Mouse (Mus musculus) MEL (cell line): Measurements from ENCODE around the gene Wdr81. TPM values are rescaled to one million over a fixed set of nuclear protein-coding genes. Genes with fewer than 3 reads are reported as not detected.
A peak's percentile ranks its signal among the peaks of the same experiment; 100 is the strongest.

ENCODE experiments used
- DNase-seq: peaks from one replicate; pipeline ENCODE4 v3.0.0; 2011; ENCODE audit warnings: low read depth, low spot score
- H3K27ac ChIP-seq: 2 replicates; pipeline ENCODE4 v1.5.1; 2012; ENCODE audit warnings: low read depth, mild to moderate bottlenecking, control low read depth, low read length, moderate library complexity; ENCODE audit not compliant: control insufficient read depth
- H3K27me3 ChIP-seq, 2 experiments: fragments of 150-350 bp in 1 of 2; sonication (generic) in 1 of 2; 2 replicates each; pipeline ENCODE4 v1.6.1; 2012; ENCODE audit warnings: low read length in 2 of 2, mild to moderate bottlenecking in 2 of 2, improper control_type of control experiment in 1 of 2, moderate library complexity in 1 of 2; ENCODE audit not compliant: insufficient read depth in 2 of 2, control insufficient read depth in 1 of 2
- H3K36me3 ChIP-seq, 2 experiments: 2 replicates each; pipeline ENCODE4 v1.6.1; 2012 to 2014; ENCODE audit warnings: low read length in 2 of 2, improper control_type of control experiment in 1 of 2, inconsistent platforms in 1 of 2, mild to moderate bottlenecking in 1 of 2; ENCODE audit not compliant: insufficient read depth in 2 of 2, control insufficient read depth in 1 of 2
- H3K4me1 ChIP-seq, 2 experiments: fragments of 150-350 bp in 1 of 2; sonication (generic) in 1 of 2; 2 replicates each; pipeline ENCODE4 v1.6.1; 2012; ENCODE audit warnings: low read length in 2 of 2, improper control_type of control experiment in 1 of 2, mild to moderate bottlenecking in 1 of 2; ENCODE audit not compliant: insufficient read depth in 2 of 2, control insufficient read depth in 1 of 2
- H3K4me3 ChIP-seq, 2 experiments: fragments of 150-350 bp in 1 of 2; sonication (generic) in 1 of 2; 2 replicates each; pipeline ENCODE4 v1.5.1; 2012; ENCODE audit warnings: low read depth in 2 of 2, low read length in 2 of 2, mild to moderate bottlenecking in 2 of 2, moderate library complexity in 2 of 2, control low read depth in 1 of 2, improper control_type of control experiment in 1 of 2; ENCODE audit not compliant: control insufficient read depth in 1 of 2, insufficient read depth in 1 of 2
- H3K79me2 ChIP-seq: 2 replicates; pipeline ENCODE4 v1.6.1; 2012; ENCODE audit warnings: mild to moderate bottlenecking, low read length, moderate library complexity; ENCODE audit not compliant: control insufficient read depth, poor library complexity, insufficient read depth
- H3K9ac ChIP-seq: 2 replicates; pipeline ENCODE4 v1.6.1; 2012; ENCODE audit warnings: low read depth, mild to moderate bottlenecking, control low read depth, low read length, moderate library complexity; ENCODE audit not compliant: control insufficient read depth, poor library complexity, severe bottlenecking
- H3K9me3 ChIP-seq: fragments of 150-350 bp; sonication (generic); replicated peaks from 2 replicates; pipeline ENCODE4 v1.6.1; 2012; ENCODE audit warnings: mild to moderate bottlenecking, low read length, improper control_type of control experiment, moderate library complexity; ENCODE audit not compliant: insufficient read depth
- BHLHE40 ChIP-seq: IDR thresholded peaks from 2 replicates; pipeline ENCODE4 v1.6.1; 2012; ENCODE audit warnings: low read depth, mild to moderate bottlenecking, inconsistent platforms, low read length, improper control_type of control experiment, borderline replicate concordance
- CHD1 ChIP-seq: IDR thresholded peaks from 2 replicates; pipeline ENCODE4 v1.6.1; 2012; ENCODE audit warnings: low read depth, mild to moderate bottlenecking, inconsistent platforms, low read length, improper control_type of control experiment
- CHD2 ChIP-seq: IDR thresholded peaks from 2 replicates; pipeline ENCODE4 v1.6.1; 2011; ENCODE audit warnings: low read length, improper control_type of control experiment
- CTCF ChIP-seq, 3 experiments: IDR thresholded peaks in 2 of 3; conservative IDR thresholded peaks in 1 of 3; 2 replicates each; pipeline ENCODE4 v1.5.1; 2011 to 2012; ENCODE audit warnings: low read length in 3 of 3, low read depth in 2 of 3, mild to moderate bottlenecking in 2 of 3, improper control_type of control experiment in 1 of 3, inconsistent platforms in 1 of 3, mixed read lengths in 1 of 3, moderate library complexity in 1 of 3; ENCODE audit not compliant: control insufficient read depth in 1 of 3, insufficient read depth in 1 of 3, poor library complexity in 1 of 3, severe bottlenecking in 1 of 3
- ELF1 ChIP-seq: IDR thresholded peaks from 2 replicates; pipeline ENCODE4 v1.6.1; 2014; ENCODE audit warnings: low read depth, mild to moderate bottlenecking, inconsistent platforms, low read length, improper control_type of control experiment, moderate library complexity
- ETS1 ChIP-seq: IDR thresholded peaks from 2 replicates; pipeline ENCODE4 v1.6.1; 2012; ENCODE audit warnings: low read depth, mild to moderate bottlenecking, inconsistent platforms, low read length, improper control_type of control experiment, moderate library complexity
- GATA1 ChIP-seq: IDR thresholded peaks from 2 replicates; pipeline ENCODE4 v1.6.1; 2011; ENCODE audit warnings: low read depth, low read length, improper control_type of control experiment
- HCFC1 ChIP-seq: IDR thresholded peaks from 2 replicates; pipeline ENCODE4 v1.6.1; 2012; ENCODE audit warnings: low read depth, mild to moderate bottlenecking, inconsistent platforms, low read length, improper control_type of control experiment, moderate library complexity
- JUND ChIP-seq: IDR thresholded peaks from 2 replicates; pipeline ENCODE4 v1.6.1; 2011; ENCODE audit warnings: low read depth, mild to moderate bottlenecking, improper control_type of control experiment, low read length
- MAX ChIP-seq: IDR thresholded peaks from 2 replicates; pipeline ENCODE4 v1.6.1; 2011; ENCODE audit warnings: low read length, improper control_type of control experiment
- MEF2A ChIP-seq: IDR thresholded peaks from 2 replicates; pipeline ENCODE4 v1.6.1; 2014; ENCODE audit warnings: low read depth, mild to moderate bottlenecking, inconsistent platforms, low read length, improper control_type of control experiment; ENCODE audit not compliant: poor library complexity, insufficient replicate concordance, severe bottlenecking; ENCODE audit errors: extremely low read depth
- MXI1 ChIP-seq: IDR thresholded peaks from 2 replicates; pipeline ENCODE4 v1.6.1; 2011; ENCODE audit warnings: mild to moderate bottlenecking, low read depth, low read length, improper control_type of control experiment
- MYB ChIP-seq: IDR thresholded peaks from 2 replicates; pipeline ENCODE4 v1.6.1; 2011; ENCODE audit warnings: mild to moderate bottlenecking, low read depth, low read length, improper control_type of control experiment
- MYC ChIP-seq: IDR thresholded peaks from 2 replicates; pipeline ENCODE4 v1.6.1; 2011; ENCODE audit warnings: low read depth, mild to moderate bottlenecking, low read length, improper control_type of control experiment, moderate library complexity
- NRF1 ChIP-seq: IDR thresholded peaks from 2 replicates; pipeline ENCODE4 v1.6.1; 2014; ENCODE audit warnings: low read depth, mild to moderate bottlenecking, inconsistent platforms, low read length, improper control_type of control experiment, moderate library complexity; ENCODE audit not compliant: poor library complexity, insufficient read depth, severe bottlenecking
- POLR2A ChIP-seq, 2 experiments: IDR thresholded peaks; 2 replicates each; pipeline ENCODE4 v1.6.1; 2011 to 2012; ENCODE audit warnings: low read length in 2 of 2, mild to moderate bottlenecking in 2 of 2, control low read depth in 1 of 2, improper control_type of control experiment in 1 of 2, low read depth in 1 of 2, moderate library complexity in 1 of 2; ENCODE audit not compliant: control insufficient read depth in 1 of 2, insufficient read depth in 1 of 2, poor library complexity in 1 of 2
- POLR2AphosphoS2 ChIP-seq: IDR thresholded peaks from 2 replicates; pipeline ENCODE4 v1.6.1; 2011; ENCODE audit warnings: low read length, improper control_type of control experiment
- POLR2AphosphoS5 ChIP-seq: IDR thresholded peaks from 2 replicates; pipeline ENCODE4 v1.6.1; 2012; ENCODE audit warnings: low read depth, borderline replicate concordance, mild to moderate bottlenecking, inconsistent platforms, low read length, moderate library complexity, mixed read lengths
- RAD21 ChIP-seq: IDR thresholded peaks from 2 replicates; pipeline ENCODE4 v1.6.1; 2011; ENCODE audit warnings: mild to moderate bottlenecking, low read depth, low read length, improper control_type of control experiment
- RCOR1 ChIP-seq: IDR thresholded peaks from 2 replicates; pipeline ENCODE4 v1.6.1; 2012; ENCODE audit warnings: low read depth, mild to moderate bottlenecking, inconsistent platforms, low read length, improper control_type of control experiment
- SIN3A ChIP-seq: IDR thresholded peaks from 2 replicates; pipeline ENCODE4 v1.6.1; 2012; ENCODE audit warnings: low read length, improper control_type of control experiment, inconsistent platforms
- SMC3 ChIP-seq: IDR thresholded peaks from 2 replicates; pipeline ENCODE4 v1.6.1; 2011; ENCODE audit warnings: low read depth, low read length, improper control_type of control experiment
- TAL1 ChIP-seq: IDR thresholded peaks from 2 replicates; pipeline ENCODE4 v1.6.1; 2012; ENCODE audit warnings: mild to moderate bottlenecking, inconsistent platforms, low read length, moderate library complexity, mixed read lengths
- TBP ChIP-seq: IDR thresholded peaks from 2 replicates; pipeline ENCODE4 v1.8.0; 2011; ENCODE audit warnings: low read depth, low read length, improper control_type of control experiment
- TCF12 ChIP-seq: IDR thresholded peaks from 2 replicates; pipeline ENCODE4 v1.6.1; 2014; ENCODE audit warnings: low read depth, mild to moderate bottlenecking, inconsistent platforms, low read length, improper control_type of control experiment, moderate library complexity
- UBTF ChIP-seq: IDR thresholded peaks from 2 replicates; pipeline ENCODE4 v1.6.1; 2012; ENCODE audit warnings: low read depth, mild to moderate bottlenecking, inconsistent platforms, low read length, improper control_type of control experiment, moderate library complexity, borderline replicate concordance; ENCODE audit not compliant: insufficient read depth
- USF1 ChIP-seq: IDR thresholded peaks from 2 replicates; pipeline ENCODE4 v1.6.1; 2014; ENCODE audit warnings: low read depth, mild to moderate bottlenecking, inconsistent platforms, low read length, improper control_type of control experiment, moderate library complexity
- USF2 ChIP-seq, 2 experiments: IDR thresholded peaks; 2 replicates each; pipeline ENCODE4 v1.6.1; 2011 to 2012; ENCODE audit warnings: improper control_type of control experiment in 2 of 2, low read length in 2 of 2, borderline replicate concordance in 1 of 2, inconsistent platforms in 1 of 2, low read depth in 1 of 2, mild to moderate bottlenecking in 1 of 2; ENCODE audit not compliant: insufficient read depth in 1 of 2
- ZC3H11A ChIP-seq: IDR thresholded peaks from 2 replicates; pipeline ENCODE4 v1.6.1; 2012; ENCODE audit warnings: low read depth, mild to moderate bottlenecking, inconsistent platforms, low read length, improper control_type of control experiment
- ZKSCAN1 ChIP-seq: IDR thresholded peaks from 2 replicates; pipeline ENCODE4 v1.6.1; 2012; ENCODE audit warnings: low read depth, mild to moderate bottlenecking, inconsistent platforms, low read length, improper control_type of control experiment, moderate library complexity
- ZMIZ1 ChIP-seq: IDR thresholded peaks from 2 replicates; pipeline ENCODE4 v1.6.1; 2012; ENCODE audit warnings: low read depth, mild to moderate bottlenecking, inconsistent platforms, low read length, improper control_type of control experiment, moderate library complexity
- ZNF384 ChIP-seq: IDR thresholded peaks from 2 replicates; pipeline ENCODE4 v1.6.1; 2012; ENCODE audit warnings: low read depth, mild to moderate bottlenecking, inconsistent platforms, low read length, improper control_type of control experiment
- polyA plus RNA-seq, 2 experiments: library from polyadenylated mRNA; stranded (reverse) in 1 of 2; unstranded in 1 of 2; fragments of >175 nt in 1 of 2; fragments of >200 nt in 1 of 2; gene quantifications; 2 replicates each; pipeline versions ENCODE4 v1.2.1 to v1.2.4; 2012; ENCODE audit warnings: low replicate concordance in 2 of 2, low read depth in 1 of 2; ENCODE audit not compliant: insufficient read length in 2 of 2, insufficient read depth in 1 of 2, missing spikeins in 1 of 2
- total RNA-seq: library from RNA; depleted of rRNA; stranded (reverse); fragments of 300-350 nt; gene quantifications from 2 replicates; pipeline ENCODE4 v1.2.3, GENCODE M21; 2012

Gene Wdr81
- total and polyA plus RNA-seq, 3 experiments = 7.0 to 13.9 TPM; not detected in 1

DNA sequence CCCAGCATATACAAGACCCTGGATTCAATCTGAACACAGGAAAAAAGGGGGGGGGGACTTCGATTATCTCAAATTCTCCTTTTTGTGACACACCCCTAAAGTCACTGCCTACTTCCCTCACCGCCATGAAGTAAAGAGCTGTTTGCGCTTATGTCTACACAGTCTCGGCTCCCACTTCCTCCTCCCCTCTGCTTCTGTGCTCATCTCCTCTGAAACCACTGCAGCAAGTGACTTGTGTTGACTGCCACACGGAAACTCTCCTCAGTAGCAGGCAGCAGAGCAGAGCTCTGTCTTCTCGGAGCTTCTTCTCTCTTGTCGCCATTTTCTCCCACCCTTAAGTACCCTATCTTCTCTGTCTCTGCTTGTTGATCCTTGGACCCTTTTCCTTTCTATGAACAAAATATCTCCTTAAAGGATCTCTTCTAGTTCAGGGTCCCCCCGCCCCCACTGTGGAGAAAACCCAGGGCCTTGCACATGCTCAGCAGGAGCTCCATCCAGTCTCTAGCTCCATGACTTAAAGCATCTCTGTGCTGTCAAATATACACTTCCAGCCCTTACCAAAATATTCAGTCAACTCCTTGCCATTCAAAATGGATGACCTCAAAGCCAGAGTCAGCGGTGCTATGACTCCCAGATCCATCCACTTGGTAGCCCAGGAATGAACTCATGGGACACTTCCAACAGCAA is 25.4 kb downstream of the Wdr81 start:
- peak; percentile 87 for DNase-seq
- Histone ChIP-seq H3K4me1 (peaks cover 0 to 14% of the 10 kb centered on the region in 2 experiments; a peak in 2 of 4 replicates), H3K9me3 (no peaks in the 10 kb centered on the region), H3K4me3 (peak overlapping the region; percentile 1 to 37), H3K36me3 (peaks cover 0 to 2% of the 10 kb centered on the region in 2 experiments; a peak in 1 of 4 replicates), H3K79me2 (no peaks in the 10 kb centered on the region), H3K27ac (peak overlapping the region; percentile 33), H3K9ac (peak overlapping the region; percentile 46), H3K27me3 (no peaks in the 10 kb centered on the region)
- TF ChIP-seq ELF1 (peak; percentile 61), MEF2A (no peak), CTCF (IDR thresholded peaks at IDR 0.05 in 2 of 3, conservative IDR thresholded peaks at IDR 0.05 in 1 of 3; ENCODE audit: control insufficient read depth in 1 of 3, insufficient read depth in 1 of 3, low read depth in 2 of 3, low read length in 3 of 3, poor library complexity in 1 of 3, severe bottlenecking in 1 of 3) (no peak), NRF1 (peak; percentile 62), MYC (no peak), UBTF (no peak), CHD2 (no peak), ZMIZ1 (no peak), SIN3A (no peak), POLR2A (IDR thresholded peaks at IDR 0.05; ENCODE audit: control insufficient read depth in 1 of 2, insufficient read depth in 1 of 2, low read depth in 1 of 2, low read length in 2 of 2, poor library complexity in 1 of 2) (0 out of 4 replicates have a peak, but pooled peaks of 1 of the 2 experiments have one; percentile 31), MXI1 (peak; percentile 59; the same call in 1 of the 2 replicates), GATA1 (peak; percentile 31; the same call in 1 of the 2 replicates), TAL1 (no peak), ETS1 (no peak), CHD1 (0 out of 2 replicates have a peak, but pooled peaks have one; percentile 53), USF2 (IDR thresholded peaks at IDR 0.05; ENCODE audit: borderline replicate concordance in 1 of 2, insufficient read depth in 1 of 2, low read depth in 1 of 2, low read length in 2 of 2) (no peak), MYB (no peak), ZKSCAN1 (no peak), USF1 (no peak), SMC3 (no peak), ZC3H11A (no peak), MAX (no peak), POLR2AphosphoS2 (no peak), BHLHE40 (no peak), RCOR1 (no peak), JUND (no peak), POLR2AphosphoS5 (no peak), HCFC1 (no peak), ZNF384 (no peak), TBP (no peak; the same call in 1 of the 2 replicates), TCF12 (no peak), RAD21 (no peak)
